Mouse (Mus musculus): Measurements from ENCODE around the gene Itpr3. TPM values are rescaled to one million over a fixed set of nuclear protein-coding genes. Genes with fewer than 3 reads are reported as not detected.

Itpr3 gene
- polyA plus RNA-seq, 1 experiment: 12.5 TPM

DNA sequence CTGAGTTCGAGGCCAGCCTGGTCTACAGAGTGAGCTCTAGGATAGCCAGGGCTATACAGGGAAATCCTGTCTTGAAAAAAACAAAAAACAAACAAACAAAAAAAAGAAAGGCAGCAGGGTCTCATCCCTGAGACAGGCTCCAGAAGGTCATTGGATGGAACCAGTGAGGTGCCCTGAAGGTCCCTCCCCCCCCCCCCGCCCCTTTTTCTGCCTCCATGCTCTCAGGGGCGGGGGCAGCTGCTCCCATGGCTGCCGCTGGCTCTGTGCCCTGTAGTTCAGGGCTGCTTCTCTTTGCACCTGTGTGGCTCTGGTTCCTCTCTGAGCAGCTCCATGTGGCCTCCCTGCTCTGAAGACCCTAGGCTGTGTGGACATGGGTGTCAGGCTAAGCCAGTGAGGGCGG, 12.0 kb downstream of the Itpr3 start:
- TF ChIP-seq POLR2A (IDR thresholded peaks at IDR 0.05; ENCODE audit: borderline replicate concordance, control insufficient read depth, low read depth, low read length): no peak
- TF ChIP-seq CTCF (IDR thresholded peaks at IDR 0.05; ENCODE audit: control insufficient read depth, insufficient read depth, low read length): no peak
- WGBS: 70% methylated on average over 5 of the region's 5 CpGs
- H3K4me1 ChIP-seq (ENCODE audit: control insufficient read depth, insufficient read depth, low read length): peaks cover under 1% of the 10 kb centered on the region; the same call in 1 of the 2 replicates
- no peak overlapping the region for H3K27ac ChIP-seq (ENCODE audit: control insufficient read depth, insufficient read depth, low read depth, low read length, poor library complexity)
- H3K4me3 ChIP-seq (replicated peaks; ENCODE audit: control insufficient read depth, low read depth, low read length): no peak overlapping the region

DNA sequence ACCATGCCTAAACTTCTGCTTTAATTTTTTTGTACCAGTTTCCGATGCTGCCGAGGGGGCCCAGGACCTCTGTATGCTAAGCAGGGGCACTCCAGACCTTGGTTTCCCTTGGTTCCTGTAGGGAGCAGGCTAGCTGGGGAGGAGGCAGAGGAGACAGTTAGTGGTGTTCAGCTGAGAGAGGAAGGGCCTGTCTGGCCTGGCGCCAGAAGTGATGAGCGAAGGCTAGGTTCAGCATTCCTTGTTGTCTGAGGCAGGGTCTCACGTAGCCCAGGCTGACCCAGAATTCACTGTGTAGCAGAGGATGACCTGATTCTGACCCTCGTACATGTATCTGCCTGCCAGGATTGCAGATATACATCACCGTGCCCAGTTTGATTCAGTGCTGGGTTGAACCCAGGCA, 13.8 kb downstream of the Itpr3 start:
- TF ChIP-seq POLR2A (IDR thresholded peaks at IDR 0.05; ENCODE audit: borderline replicate concordance, control insufficient read depth, low read depth, low read length): no peak
- no peak for TF ChIP-seq CTCF (IDR thresholded peaks at IDR 0.05; ENCODE audit: control insufficient read depth, insufficient read depth, low read length)
- Histone ChIP-seq H3K4me3 (replicated peaks; ENCODE audit: control insufficient read depth, low read depth, low read length) (no peak overlapping the region), H3K4me1 (ENCODE audit: control insufficient read depth, insufficient read depth, low read length) (no peaks in the 10 kb centered on the region; the same call in 1 of the 2 replicates), H3K27ac (ENCODE audit: control insufficient read depth, insufficient read depth, low read depth, low read length, poor library complexity) (no peak overlapping the region)
- 83% methylated on average over 7 of the region's 7 CpGs for WGBS

DNA sequence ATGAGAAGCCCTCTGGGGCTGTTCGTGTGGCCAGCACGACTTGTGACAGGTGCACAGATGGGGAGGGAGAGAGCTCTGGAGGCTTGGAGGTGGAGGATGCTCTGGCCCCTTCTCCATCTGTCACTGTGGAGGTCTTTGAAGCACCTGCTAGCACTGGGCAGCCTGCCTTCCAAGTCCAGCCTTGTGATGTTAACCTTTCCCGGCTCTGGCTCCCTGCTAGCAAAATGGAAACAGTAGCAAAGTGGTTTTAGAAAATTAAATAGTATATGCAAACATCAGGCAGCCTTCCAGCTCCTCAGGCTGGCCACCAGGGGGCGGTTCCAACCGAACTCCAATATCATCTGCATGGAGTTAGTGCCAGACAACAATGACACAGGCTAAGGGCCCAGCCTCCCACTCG, 14.5 kb downstream of the Itpr3 start:
- Histone ChIP-seq H3K4me3 (replicated peaks; ENCODE audit: control insufficient read depth, low read depth, low read length) (no peak overlapping the region), H3K4me1 (ENCODE audit: control insufficient read depth, insufficient read depth, low read length) (no peaks in the 10 kb centered on the region; the same call in 1 of the 2 replicates), H3K27ac (ENCODE audit: control insufficient read depth, insufficient read depth, low read depth, low read length, poor library complexity) (no peak overlapping the region)
- WGBS: 62% methylated on average over 6 of the region's 6 CpGs
- TF ChIP-seq POLR2A (IDR thresholded peaks at IDR 0.05; ENCODE audit: borderline replicate concordance, control insufficient read depth, low read depth, low read length) (no peak), CTCF (IDR thresholded peaks at IDR 0.05; ENCODE audit: control insufficient read depth, insufficient read depth, low read length) (peak; percentile 64)

DNA sequence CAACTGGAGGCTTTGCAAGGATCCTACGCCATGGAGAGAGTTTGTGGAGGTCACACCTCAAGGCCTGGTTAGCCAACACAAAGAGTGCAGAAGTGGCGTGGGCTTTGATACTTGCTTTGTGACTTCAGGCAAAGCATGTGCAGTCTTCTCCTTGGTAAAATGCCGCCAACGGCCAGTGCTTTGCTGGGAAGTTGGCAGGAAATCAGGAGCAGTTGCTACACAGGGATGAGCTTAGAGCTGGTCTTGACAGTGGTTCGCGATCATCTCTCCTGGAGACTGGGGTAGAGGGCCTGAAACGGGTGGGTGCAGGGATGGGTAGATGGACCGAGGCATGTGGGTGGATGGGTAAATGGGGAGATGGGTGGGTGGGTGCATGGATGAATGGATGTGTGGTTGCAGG, 15.3 kb downstream of the Itpr3 start:
- TF ChIP-seq POLR2A (IDR thresholded peaks at IDR 0.05; ENCODE audit: borderline replicate concordance, control insufficient read depth, low read depth, low read length) (no peak), CTCF (IDR thresholded peaks at IDR 0.05; ENCODE audit: control insufficient read depth, insufficient read depth, low read length) (no peak)
- H3K4me3 ChIP-seq (replicated peaks; ENCODE audit: control insufficient read depth, low read depth, low read length): no peak overlapping the region
- no peak overlapping the region for H3K27ac ChIP-seq (ENCODE audit: control insufficient read depth, insufficient read depth, low read depth, low read length, poor library complexity)
- 90% methylated on average over 8 of the region's 8 CpGs for WGBS
- H3K4me1 ChIP-seq (ENCODE audit: control insufficient read depth, insufficient read depth, low read length): no peaks in the 10 kb centered on the region; the same call in 1 of the 2 replicates

DNA sequence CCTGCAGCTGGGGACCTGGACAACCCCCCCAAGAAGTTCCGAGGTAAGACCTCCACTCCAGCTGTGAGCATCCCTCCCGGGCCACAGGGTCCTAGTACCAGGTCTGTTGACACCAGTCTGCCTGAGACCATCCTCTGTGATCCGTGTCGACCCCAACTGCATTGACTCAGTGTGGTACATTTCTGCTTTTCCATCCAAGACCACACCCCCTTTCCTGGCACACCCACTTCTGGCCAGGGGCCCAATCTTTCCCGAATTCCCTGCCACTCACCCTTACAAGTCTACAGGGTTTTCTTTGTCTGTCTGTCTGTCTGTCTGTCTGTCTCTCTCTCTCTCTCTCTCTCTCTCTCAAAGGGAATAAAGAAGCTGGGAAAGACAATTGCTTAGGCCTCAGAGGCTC, 16.0 kb downstream of the Itpr3 start:
- no peak overlapping the region for H3K27ac ChIP-seq (ENCODE audit: control insufficient read depth, insufficient read depth, low read depth, low read length, poor library complexity)
- no peak overlapping the region for H3K4me3 ChIP-seq (replicated peaks; ENCODE audit: control insufficient read depth, low read depth, low read length)
- no peak for TF ChIP-seq POLR2A (IDR thresholded peaks at IDR 0.05; ENCODE audit: borderline replicate concordance, control insufficient read depth, low read depth, low read length)
- TF ChIP-seq CTCF (IDR thresholded peaks at IDR 0.05; ENCODE audit: control insufficient read depth, insufficient read depth, low read length): no peak
- WGBS: 74% methylated on average over 5 of the region's 5 CpGs
- no peaks in the 10 kb centered on the region; the same call in 1 of the 2 replicates for H3K4me1 ChIP-seq (ENCODE audit: control insufficient read depth, insufficient read depth, low read length)

DNA sequence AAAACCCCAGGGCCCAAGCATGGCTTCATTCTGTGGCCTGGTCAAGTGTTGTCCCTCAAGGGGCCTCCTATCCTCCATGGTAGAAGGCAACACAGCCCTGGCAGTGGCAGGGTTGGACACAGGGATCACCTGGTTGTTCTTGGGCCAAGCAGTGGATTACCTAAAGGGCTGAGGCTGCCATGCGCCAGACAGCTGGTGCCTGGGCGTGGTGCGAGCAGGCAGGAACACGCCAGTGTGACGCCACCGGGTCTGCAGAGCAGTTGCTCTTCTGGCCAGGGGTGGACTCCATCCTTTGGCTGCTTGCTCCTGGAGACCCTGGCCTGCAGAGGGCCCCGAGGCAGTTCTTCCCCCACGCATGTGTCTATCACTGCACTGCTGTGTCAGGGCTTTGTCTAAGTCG, 16.7 kb downstream of the Itpr3 start:
- no peaks in the 10 kb centered on the region; the same call in 1 of the 2 replicates for H3K4me1 ChIP-seq (ENCODE audit: control insufficient read depth, insufficient read depth, low read length)
- WGBS: 36% methylated on average over 9 of the region's 9 CpGs
- no peak for TF ChIP-seq CTCF (IDR thresholded peaks at IDR 0.05; ENCODE audit: control insufficient read depth, insufficient read depth, low read length)
- TF ChIP-seq POLR2A (IDR thresholded peaks at IDR 0.05; ENCODE audit: borderline replicate concordance, control insufficient read depth, low read depth, low read length): no peak
- H3K27ac ChIP-seq (ENCODE audit: control insufficient read depth, insufficient read depth, low read depth, low read length, poor library complexity): no peak overlapping the region
- no peak overlapping the region for H3K4me3 ChIP-seq (replicated peaks; ENCODE audit: control insufficient read depth, low read depth, low read length)

DNA sequence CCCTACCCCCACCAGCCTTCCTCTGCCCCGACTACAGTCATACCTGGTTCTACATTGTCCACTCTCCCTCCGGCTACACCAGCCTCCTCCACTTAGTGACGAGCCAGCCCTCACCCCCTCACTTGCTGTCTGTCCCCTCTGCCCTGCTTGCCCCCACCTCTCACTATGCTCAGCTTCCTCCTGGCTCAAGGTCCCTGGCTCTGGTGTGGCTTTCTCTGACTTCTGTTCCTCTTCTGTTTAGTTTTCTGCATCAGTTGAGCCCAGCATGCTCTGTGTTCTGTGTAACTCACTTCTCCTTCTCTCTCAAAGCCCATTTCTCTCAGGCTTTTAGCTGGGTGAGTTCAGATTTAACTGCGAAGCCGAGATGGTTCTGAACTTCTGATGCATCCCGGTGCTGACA, 17.1 kb downstream of the Itpr3 start:
- H3K4me3 ChIP-seq (replicated peaks; ENCODE audit: control insufficient read depth, low read depth, low read length): no peak overlapping the region
- peak overlapping the region; percentile 40; the same call in 1 of the 2 replicates for H3K27ac ChIP-seq (ENCODE audit: control insufficient read depth, insufficient read depth, low read depth, low read length, poor library complexity)
- no peaks in the 10 kb centered on the region; the same call in 1 of the 2 replicates for H3K4me1 ChIP-seq (ENCODE audit: control insufficient read depth, insufficient read depth, low read length)
- WGBS: 18% methylated on average over 6 of the region's 6 CpGs
- no peak for TF ChIP-seq CTCF (IDR thresholded peaks at IDR 0.05; ENCODE audit: control insufficient read depth, insufficient read depth, low read length)
- TF ChIP-seq POLR2A (IDR thresholded peaks at IDR 0.05; ENCODE audit: borderline replicate concordance, control insufficient read depth, low read depth, low read length): no peak

DNA sequence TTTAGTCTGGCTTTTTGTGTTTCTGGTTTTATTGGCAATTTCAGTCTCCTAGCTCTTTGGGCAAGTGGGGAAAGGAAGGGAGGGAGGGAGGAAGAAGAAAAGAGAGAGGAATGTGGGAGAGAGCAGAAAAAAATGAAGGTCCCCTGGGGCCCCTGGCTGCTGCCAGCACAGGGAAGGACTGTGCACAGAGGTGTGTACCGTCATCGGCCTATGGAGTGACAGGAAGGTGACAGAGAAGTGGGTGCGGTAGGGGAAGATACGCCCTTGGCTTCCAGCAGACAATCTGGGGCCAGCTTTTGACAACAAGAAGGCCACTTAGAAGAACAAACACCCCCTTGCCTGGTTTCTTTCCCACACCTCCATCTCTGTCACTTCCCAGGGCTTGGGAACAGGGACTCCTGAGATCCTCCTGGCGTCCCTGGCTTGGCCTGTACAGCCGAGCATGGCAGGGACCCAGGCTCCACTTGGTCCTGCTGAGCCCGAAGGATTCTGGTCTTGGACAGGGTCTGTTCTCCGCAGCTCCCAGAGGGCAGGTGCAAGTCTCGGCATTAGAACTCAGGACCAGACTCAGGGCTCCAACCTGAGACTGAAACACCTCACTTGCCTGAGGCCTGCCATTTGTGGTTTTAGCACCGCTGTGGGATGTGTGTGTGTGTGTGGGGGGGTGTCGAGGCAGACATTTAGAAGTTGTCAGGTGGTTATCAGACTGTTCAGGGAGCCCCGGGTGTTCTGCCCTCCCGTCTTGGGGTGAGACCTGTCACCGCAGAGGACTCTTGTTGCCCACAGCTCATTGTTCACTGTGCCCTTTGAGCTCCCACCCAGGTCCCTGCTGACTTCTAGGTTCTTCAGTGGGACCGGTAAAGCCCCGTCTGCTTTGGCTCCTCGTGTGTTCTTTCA, 18.0 kb downstream of the Itpr3 start:
- H3K27ac ChIP-seq (ENCODE audit: control insufficient read depth, insufficient read depth, low read depth, low read length, poor library complexity): peak overlapping the region; percentile 40
- TF ChIP-seq POLR2A (IDR thresholded peaks at IDR 0.05; ENCODE audit: borderline replicate concordance, control insufficient read depth, low read depth, low read length): no peak
- TF ChIP-seq CTCF (IDR thresholded peaks at IDR 0.05; ENCODE audit: control insufficient read depth, insufficient read depth, low read length): no peak
- no peaks in the 10 kb centered on the region; the same call in 1 of the 2 replicates for H3K4me1 ChIP-seq (ENCODE audit: control insufficient read depth, insufficient read depth, low read length)
- H3K4me3 ChIP-seq (replicated peaks; ENCODE audit: control insufficient read depth, low read depth, low read length): no peak overlapping the region
- 49% methylated on average over 17 of the region's 17 CpGs for whole genome bisulfite sequencing

Measured in bone marrow, adult 2 months (tissue).